Mouse (Mus musculus) neural tube, embryonic 10.5 days (tissue): ENCODE results near the gene Gprc6a.

Source experiments
- DNase-seq: peaks from one replicate; pipeline ENCODE4 v3.0.0-alpha.2; 2017; ENCODE audit warnings: low spot score; ENCODE audit errors: extremely low spot score

Gprc6a gene

DNA sequence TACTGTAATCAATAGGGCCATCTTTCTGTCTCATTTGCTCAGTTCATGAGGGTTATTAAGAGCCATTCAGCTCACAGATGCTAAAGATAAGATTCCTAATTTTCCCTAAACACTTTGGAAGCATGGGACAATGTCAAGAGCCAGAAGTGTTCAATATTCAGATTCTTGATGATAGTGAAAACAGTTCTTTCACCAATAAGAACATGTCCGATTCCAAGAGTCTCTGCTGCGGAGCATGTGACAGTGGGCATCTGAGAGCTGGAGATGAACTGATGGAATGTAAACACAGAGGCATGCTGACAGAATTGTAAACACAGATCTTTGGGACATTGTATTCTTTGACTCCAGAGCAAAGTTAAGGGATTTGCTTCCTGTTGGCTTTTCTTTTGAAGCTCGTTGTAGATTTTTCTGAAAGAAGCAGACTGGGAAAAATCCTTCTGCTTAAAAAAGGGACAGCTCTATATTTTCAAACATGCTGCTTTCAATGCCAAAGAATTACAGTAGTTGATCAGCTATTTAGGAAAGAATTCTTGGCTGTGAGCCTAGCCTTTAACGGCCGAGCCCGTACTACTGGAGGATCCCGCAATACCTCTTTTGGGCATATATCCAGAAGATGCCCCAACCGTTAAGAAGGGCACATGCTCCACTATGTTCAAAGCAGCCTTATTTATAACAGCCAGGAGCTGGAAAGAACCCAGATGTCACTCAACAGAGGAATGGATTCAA is at the start of gene Gprc6a:
Gene Gprc6a (minus strand): TSS at position 51 of the 726 bp plus-strand sequence.
- DNase-seq: no peak

- peak; percentile 39 for DNase-seq
These were observed 47.0 kb upstream of the Gprc6a start for GRCm38 (mm10) chr10:51678251-51678639.

DNA sequence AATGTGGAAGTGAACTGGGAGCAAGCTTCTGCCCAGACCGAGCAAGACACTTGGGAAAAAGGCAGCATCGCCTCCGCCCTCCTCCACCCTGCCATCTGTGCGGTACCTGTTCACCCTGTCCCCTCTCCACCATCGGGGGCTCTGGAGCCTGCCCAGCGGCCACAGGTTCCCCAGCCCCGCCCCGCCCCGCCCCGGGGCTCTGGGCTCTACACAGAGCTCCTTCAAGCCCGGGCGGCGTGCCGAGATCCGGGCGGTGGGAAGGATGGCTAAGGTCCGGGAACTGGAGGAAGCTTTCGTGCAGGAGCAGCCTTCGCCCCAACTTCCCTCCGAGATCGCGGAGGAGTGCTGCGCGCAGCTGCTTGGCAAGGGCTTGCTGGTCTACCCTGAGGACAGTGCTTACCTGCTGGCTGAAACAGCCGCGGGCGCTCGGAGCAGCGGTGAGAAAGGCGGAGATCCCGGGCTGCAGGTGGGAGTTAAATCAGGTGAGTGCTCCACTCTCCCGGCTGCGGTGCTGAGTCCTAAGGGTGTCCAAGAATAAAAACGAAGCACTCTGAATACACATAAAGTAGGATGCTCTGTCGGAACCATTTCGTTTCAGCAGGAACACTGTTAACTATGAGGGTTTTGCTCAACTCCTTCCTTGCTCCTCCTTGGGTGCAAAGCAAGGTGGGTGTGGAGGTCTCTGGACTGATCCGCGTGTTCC is 46.4 kb upstream of the Gprc6a start, which contains the start of gene Rfx6:
Gene Rfx6 (plus strand): TSS at position 209 of the 703 bp plus-strand sequence.
- peak; percentile 54 for DNase-seq

- DNase-seq: no peak
These were observed 41.0 kb upstream of the Gprc6a start for GRCm38 (mm10) chr10:51672082-51672779.

- DNase-seq: no peak
These were observed 40.3 kb upstream of the Gprc6a start for GRCm38 (mm10) chr10:51671583-51671982.

DNA sequence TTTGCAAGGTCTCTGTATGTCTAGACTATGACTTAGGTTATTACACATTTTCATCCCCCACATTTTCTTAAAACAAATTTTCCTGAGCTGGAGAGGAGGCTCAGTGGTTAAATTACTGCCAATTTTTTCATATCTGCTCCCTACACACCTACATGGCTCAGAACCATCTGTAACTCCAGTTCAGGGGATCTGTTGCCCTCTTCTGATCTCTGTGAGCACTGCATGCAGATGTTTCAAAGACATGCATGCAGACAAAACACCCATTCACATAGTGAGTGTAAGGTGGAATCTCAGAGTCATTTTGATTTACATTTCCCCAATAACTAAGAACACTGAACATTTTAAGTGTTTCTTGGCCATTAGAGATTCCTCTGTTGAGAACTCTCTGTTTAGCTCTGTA is 38.1 kb upstream of the Gprc6a start:
- no peak for DNase-seq

GRCm38 (mm10) chr10:51657324-51657723 is 26.1 kb upstream of the Gprc6a start:
- DNase-seq: no peak

DNA sequence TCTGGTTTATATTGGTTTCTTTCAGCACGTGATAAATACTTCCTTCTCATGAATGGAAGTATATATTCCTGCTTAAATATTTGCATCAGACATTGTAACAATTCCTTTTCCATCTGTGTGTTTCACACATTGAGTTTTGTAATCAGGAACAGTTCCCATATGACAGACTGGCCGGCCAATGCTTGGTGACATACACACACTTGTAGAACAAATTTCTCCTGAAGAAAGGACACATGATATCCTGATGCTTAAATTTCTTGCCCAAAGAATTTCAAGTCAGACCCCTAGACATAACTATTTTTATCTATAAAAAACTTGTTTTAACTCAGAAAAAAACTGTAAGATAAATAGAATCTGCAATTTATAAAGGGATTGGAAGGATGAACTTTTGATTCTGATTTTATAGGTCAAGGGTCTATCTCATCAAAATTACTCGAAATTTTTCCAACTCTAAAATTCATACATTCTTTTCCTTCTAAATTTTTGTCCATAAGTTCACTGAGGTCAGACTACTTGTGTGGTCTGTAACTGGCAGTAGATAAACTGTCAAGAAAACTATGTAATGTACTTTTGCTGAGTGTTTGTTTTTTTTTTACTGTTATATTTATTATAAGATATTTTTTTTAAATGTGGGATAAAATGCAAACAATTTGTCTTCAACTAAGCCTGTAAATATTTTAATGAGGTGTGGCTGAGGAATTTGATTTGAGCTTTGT is 18.4 kb upstream of the Gprc6a start:
- no peak for DNase-seq

- DNase-seq: no peak
These were observed 10.1 kb downstream of the Gprc6a start for GRCm38 (mm10) chr10:51621193-51621592.

DNA sequence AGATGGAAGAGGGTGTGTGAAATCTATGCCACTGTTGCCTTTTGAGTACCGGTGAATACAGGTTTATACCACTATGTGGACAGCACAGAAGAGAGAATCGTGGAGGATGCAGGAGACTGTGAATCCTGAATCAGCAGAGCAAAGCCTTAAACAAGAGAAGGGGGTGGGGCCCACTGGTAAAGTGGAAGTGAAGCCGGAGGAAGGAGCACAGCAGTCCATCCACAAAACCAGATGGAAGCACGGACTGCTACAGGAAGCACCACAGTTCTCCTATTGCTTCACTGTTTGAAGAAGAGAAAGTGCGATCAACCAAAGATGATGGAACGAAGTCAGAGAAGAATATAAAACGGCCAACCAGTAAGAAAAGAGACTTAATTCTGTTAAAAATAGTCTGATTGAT is 11.1 kb downstream of the Gprc6a start:
- DNase-seq: no peak

DNA sequence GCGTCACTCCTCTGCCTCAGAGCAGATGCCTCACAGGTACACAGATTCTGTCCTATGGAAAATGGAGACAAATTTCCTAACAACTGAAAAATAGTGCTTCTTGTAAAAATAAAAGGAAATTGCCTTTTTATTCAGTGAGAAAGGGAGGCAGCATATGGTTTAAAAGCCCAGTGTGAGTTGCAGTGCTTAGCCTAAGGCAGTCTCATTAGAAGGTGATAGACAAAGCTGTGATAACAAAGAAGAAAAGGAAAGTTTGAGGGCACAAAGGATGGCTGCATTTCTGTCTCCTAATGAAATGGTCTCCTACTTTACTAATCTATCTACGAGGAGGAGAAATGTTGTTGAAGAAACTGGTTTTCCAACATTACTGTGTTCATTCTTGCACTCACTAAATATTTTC is 12.7 kb downstream of the Gprc6a start:
- DNase-seq: no peak

GRCm38 (mm10) chr10:51614826-51615590 is 16.3 kb downstream of the Gprc6a start:
- no peak for DNase-seq

DNA sequence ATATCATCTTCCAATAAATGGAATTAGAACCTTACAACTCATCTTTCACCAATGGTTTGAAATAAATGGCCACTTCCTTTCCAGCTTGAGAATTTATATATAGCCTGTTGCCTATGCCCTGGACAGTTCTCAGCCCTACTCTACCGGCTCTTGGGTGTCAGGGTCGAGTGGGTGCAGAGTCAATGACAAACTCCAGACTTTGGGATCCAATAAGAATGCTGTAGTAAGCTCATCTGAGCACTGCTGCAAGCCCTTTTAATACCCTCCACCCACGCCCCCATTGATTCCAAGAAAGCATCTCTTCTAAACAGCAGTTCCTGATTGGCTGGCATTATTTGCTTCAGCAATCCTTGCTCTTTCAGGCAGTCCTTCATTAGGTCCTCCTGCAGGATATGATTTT is 17.8 kb downstream of the Gprc6a start:
- no peak for DNase-seq

DNA sequence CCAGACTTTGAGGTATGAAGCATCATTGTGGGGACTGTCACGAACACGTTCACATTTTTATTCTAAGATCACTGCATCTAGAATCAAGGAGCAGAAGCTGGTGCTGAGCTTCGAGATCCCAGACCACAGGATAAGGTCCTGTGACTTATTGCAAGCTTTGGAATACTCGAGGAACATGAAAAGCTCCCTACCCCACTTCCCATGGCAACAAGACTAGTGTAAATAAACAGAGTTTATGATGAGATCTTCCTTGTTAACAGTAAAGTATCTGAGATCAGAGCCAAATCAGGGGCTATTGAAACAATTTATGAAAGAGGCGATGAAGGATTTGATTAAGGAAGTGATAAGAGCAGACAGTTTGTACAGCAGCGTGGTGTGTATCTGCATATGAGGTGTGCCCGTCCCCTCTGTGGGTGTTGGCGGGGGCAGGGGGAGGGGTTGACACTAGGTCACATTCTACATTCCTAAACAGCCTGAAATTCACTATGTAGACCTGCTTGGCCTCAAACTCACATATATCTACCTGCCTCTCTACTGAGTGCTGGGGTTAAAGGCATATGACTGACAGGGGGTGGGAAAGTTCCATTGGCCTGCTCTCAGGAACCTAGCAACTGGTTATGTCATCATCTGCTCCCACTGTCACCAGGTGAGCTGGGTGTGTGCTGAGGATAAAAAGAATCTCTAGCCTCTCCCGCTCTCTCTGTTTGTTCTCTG is 19.1 kb downstream of the Gprc6a start:
- no peak for DNase-seq

DNA sequence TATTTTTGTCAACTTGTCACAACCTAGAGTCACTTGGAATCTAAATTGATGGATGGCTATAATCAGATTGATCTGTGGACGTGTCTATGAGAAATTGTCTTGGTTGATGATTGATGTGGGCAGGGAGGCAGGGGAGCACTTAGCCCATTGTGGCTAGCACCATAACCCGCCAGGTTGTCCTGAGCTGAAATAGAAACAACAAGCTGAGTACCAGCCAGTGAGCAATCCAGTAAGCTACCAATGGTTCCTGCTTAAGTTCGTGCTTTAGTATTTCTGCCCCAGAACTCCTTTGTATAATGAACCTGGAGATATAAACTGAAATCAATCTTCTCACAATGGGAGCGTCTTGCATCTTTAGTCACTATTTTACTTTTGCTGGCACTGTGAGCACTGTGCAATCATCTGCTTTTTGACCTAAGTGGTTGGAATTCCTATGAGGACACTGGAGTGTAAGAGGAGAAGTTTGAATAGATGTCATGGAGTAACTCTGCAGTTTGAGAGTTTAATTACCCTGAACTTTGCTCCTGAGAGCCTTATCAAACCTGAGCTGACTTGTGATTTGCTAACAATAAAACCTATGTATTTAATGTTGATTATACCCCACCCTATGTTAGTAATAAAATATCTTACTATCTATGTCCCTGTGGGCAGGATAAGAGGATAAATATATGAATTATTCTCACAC is 21.4 kb downstream of the Gprc6a start:
- DNase-seq: no peak

GRCm38 (mm10) chr10:51596928-51597635 is 34.2 kb downstream of the Gprc6a start:
- DNase-seq: no peak

GRCm38 (mm10) chr10:51595001-51595931 is 36.0 kb downstream of the Gprc6a start:
- no peak for DNase-seq

DNA sequence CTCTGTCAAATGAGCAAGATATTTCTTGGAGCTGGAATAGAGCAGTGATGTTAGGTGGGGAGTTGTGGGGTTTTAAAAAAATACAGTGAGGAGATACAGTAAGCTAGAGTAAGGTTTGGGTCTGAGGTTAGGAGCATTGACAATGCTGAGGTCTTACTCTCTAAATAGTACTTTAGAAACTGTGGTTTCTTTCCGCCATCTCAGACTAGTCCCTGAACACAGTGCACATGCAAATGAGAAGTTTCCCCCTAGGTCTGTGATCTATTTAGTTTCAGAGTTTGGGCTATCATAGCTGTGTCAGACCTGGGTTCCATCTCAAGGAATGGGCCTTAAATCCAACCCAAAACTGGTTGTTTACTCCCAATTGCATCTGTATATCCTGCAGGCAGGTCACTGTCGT is 39.7 kb downstream of the Gprc6a start:
- DNase-seq: no peak
